Mouse (Mus musculus): ENCODE measurements around the gene Cwh43.
A peak's percentile ranks its signal among the peaks of the same experiment; 100 is the strongest.

The Cwh43 gene

DNA sequence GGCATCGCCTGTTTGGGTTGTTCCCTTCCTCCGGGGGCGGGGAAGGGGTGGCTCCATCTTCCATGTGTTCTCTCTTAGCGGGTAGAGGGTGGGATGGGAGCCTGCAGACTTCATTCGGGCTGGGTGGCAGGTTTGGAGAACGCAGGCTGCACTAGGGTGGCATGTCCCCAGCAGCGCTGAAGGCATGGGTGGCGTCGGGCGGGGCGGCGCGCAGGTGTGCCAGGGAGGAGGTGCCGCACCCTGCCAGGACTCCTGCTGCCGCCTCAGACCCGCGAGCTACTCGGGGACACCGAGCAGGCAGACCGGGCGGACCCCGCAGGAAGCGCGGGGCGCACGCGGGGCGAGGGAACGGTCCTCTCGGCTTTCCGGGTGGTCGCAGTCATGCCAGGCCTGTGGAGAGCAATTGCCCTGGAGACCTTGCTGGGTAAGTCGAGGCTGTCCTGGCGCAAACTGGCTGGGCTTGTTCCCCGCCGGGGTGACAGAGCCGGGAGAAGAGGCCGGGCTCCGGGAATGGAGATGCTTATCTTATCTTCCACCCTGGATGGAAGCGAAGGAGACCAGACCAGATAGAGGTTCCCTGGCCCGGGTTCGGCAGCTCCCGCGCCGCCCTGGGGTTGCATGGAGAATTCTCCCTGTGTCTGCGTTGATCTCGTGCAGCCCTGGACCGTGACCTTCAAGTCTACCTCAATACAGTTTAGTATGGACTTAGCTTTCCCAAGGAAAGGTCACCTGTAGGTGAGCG, at the start of gene Cwh43:
TSS of gene Cwh43 (plus strand) at position 95 of the 742 bp plus-strand sequence.
- no peak for DNase-seq (ENCODE audit: low read depth)

DNA sequence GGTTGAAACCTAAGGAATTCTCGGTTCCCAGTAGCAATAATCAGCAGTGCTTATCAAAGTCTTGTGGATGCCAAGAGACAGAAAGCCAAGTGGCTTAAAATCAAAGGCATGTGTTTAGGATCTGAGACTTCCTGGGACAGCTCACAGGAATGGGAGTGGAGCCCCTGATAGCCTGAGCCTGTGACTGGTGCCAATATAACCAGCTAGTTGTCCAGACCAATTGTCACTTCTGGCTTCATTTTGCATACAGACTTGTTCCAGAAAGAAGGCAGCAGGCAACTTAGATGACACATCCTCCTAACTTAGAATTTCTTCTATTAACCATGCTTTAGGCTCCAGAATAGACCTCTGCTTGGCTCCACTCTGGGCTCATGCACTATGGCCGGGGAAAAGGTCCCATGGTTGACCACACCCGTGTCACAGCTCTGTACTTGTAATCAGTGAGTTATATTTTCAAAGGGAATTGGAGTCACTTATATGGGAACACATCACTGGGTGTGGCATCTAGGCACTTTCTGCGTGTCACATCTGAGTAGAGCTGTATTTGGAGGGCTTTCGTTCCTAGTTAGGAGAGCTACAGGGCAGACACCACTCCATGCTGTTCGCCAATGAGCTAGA, 46.6 kb upstream of the Cwh43 start:
- no peak for DNase-seq (ENCODE audit: low read depth)

DNA sequence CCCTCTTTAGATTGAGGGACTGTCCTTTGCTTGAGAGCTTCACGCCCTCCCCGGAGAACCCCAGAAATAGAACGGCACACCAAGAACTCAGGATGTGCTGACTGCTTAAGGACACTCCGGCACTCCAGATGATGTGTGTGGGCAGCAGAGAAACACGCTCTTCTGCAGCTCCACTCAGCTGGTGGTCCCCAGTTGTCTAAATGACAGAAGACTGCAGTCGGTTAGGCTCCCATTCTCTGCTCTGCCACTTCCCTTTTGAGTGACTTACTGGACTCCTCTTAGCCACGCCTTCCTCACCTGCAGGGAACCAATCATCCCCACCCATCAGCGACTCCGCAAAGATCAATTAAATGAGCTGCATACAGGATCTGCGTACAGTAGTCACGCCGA, 46.1 kb upstream of the Cwh43 start:
- no peak for DNase-seq (ENCODE audit: low read depth)

DNA sequence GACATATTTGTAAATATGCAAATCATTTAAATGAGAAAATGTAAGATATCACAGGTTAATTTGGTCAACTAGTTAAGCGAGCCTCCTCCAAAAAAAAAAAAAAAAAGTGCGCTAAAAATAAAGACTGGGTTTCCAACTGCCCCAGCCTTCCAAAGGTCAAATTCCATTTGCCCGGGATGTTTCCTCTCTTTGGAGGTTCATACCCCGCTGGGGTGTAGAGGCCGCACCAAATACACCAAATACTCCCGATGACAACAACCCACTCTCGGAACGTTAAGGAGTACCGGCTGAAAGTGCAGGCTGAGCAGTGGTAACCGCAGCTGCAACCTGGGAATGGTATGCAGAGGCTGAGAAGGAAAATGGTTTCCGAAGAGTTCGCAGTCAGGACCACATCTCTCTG, 45.6 kb upstream of the Cwh43 start:
- DNase-seq (ENCODE audit: low read depth) = no peak

DNA sequence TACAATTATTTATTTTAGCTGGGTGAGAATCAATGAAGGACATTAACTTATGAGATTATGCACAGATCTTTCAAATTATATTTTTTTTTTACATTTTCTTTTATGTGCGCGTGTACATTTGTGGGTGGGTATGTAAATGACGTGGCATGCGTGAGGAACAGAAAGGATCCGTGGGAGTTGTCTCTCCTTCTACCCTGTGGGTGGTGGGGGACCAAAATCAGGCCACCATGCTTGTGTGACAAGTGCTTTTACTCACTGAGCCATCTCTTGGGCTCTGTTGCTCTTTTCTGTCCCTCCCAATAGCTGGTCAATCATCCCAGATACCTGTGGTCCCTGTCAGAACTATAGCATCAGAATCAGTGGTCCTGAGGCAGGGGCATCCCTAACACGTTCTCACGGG, 43.5 kb upstream of the Cwh43 start:
- no peak for DNase-seq (ENCODE audit: low read depth)

DNA sequence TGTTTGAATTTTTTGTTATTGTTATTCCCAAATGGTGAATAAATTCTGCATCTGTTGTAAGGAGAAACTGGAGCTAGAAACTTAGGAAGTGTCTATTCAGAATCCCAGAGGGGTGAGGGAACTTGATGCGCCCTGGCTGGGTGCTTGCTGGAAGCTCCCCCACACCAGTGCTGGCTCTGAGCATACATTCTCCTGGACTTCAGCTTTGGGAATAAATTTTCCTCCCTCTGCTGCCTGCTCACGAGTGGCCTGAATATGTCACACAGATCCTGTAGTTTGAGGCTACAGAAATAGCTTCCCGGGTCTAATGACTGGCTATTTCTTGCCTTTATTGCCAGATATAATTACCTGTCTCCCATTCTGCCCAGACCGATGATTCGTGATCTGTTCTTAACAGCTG, 43.1 kb upstream of the Cwh43 start:
- no peak for DNase-seq (ENCODE audit: low read depth)

DNA sequence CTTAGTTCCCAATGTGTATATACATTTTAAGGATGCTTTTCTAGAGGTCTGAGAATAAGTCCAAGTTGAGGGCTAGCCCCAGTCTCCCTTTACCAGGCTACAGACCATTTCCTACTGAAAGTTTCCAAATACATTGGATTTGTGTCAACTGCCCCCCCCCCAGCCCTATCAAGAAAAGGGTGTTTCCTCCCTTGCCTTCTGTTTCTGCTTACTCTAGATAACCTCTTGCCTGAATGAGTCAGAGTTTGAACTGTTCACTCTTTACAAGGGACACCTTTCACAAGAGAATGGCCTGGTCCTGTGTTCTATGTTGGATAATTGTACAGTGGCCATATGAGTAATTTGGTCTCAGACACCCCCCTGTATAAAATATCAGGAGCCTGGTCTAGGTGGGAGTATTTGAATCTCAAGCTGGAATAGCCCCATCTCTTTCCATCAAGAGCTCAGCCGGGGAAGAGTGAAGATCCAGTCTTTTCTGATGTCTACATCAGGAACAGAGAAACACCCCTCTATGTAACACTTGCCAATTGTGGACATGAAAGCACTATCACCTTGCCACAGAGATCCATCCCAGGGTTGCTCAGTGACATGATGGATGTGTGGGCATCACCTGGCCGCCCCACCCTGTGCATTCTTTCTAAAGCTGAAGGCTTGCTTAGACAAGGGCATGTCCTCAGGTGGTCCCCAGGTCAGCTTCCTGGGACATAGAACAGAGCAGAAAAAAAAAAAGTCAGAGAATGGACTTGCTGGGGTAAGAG, 41.6 kb upstream of the Cwh43 start:
- peak; percentile 27 for DNase-seq (ENCODE audit: low read depth)

DNA sequence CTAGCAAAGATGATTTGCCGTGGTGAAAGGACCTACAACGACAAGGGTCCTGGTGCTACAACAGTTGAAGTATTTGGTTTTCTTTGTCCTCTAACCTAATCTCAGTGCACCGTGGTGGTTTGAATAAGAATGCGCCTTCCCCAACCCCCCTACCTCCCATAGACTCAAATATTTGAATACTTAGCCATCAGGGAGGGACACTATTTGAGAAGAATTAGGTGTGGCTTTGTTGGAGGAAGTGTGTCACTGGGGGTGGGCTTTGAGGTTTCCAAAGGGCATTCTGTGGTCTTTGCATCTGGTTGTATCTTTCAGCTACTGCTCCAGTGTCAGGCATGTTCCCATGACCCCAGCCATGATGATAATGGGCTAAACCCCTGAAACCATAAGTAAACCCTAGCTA, 38.0 kb upstream of the Cwh43 start:
- DNase-seq (ENCODE audit: low read depth) = no peak

DNA sequence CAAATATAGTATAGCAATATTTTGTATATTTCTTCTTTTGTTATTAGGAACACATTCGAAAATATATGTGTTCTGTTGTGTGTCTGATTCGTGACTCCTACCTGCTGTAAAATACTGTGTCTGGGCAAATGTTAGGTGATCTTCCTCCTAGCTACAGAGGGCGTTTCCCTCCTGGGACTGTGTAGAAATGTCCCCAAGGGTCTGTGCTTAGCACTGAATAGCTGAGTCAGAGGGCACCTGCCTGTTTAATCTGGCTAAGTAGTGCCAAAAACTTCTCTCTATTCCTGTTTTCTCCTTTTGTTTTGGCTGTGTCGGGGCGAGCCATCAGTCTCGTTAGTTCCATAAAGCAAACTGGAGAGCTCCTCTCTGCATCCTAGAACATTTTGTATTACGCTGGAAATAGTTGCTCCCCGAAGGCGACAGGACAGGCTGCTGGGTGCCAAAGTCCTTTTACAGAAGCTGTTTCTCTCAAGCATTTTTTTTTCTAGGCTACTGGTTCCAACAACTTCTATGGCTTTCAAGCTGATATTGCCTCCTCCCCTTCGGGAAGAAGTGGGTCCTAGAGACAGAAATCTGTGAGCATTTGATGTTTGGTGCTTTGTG, 36.9 kb upstream of the Cwh43 start:
- DNase-seq (ENCODE audit: low read depth) = no peak

DNA sequence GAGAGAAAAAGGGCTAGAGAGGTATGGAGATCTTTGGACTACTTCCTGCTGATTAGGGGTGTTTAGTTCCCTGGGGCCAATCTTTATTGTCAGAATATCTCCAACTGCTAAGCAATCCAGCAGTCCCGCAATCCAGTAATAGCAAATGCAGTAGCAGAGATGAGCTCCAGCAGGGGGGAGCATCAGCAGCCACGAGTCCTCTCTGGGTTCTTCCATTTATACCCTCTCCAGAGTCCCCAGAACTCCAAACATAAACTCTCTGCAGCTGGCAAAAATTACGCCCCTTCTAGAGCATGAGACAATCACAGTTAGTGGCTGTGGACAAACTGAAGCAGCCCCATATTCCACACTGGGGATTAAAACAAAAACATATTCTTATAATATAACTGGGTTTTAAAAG, 36.1 kb upstream of the Cwh43 start:
- DNase-seq (ENCODE audit: low read depth) = no peak

DNA sequence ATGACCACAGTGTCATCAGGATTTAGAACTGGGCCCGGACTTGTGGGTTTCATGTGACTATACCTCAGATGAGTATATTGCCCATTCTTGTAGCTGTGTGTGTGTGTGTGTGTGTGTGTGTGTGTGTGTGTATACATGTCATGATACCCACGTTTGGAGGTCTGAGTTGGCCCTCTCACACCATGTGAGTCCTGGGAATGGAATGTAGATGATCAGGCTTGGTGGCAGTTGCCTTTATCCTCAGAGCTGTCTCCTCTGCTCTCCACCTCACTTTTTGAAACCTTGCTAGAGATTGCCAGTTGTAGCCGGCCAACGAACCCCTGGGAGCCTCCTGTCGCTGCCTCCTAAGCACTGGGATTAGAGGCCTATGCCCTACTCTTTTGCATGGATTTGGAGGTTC, 33.3 kb upstream of the Cwh43 start:
- DNase-seq (ENCODE audit: low read depth) = peak; percentile 21

DNA sequence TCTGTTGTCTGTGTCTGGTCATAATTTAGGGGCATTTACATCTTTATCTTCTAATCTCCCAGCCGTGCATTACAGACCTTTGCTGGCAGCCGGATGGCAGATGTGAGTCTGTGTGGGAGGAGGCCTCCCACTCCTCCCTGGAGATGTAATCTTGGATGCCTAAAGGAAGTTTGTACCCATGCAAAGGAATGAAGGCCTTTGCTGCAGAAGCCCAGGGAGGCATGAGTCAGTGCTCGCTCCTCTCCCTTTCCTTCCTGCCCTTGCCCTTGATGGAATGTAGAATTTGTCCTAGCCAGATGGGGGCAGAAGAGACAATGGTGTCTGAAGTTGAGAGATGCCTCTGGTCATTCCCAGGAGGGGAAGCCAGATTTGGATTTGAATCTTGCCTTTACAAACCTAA, 32.7 kb upstream of the Cwh43 start:
- peak; percentile 67 for DNase-seq (ENCODE audit: low read depth)

DNA sequence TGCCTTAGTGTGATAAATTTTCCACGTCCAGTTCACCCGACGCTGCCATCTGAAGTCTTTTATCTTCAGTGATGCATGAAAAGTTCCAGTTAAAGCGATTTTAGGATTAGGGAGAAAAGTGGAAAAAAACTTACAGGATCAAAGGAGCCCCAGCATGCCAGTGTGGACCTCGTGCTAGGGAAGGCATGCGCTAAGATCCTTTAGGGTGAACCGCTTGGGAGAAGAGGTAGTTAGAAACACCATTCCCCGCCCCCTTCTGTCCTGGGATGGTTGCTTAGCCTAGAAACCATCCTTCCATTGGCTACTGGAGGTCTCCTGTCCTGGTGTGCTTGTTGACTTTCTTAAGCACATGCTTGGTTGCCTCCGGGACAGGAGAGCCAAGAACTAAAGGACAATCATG, 29.8 kb upstream of the Cwh43 start:
- DNase-seq (ENCODE audit: low read depth) = no peak

DNA sequence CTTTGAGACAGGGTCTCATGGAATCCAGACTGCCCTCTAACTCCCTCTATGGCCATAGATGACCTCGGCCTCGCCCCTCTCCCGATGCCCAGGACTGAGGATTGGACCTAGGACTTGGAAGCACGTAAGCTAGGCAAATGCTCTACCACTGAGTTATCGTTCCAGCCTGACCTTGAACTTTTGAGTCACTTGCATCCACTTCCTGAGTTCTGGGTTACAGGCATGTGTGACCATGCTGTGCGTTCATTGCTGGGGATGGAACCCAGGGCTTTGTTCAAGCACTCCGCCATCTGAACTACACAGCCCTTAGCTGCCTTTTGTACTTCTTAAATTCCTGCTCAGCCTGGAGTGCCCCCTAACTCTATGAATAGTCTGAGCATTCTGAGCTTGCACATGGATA, 29.4 kb upstream of the Cwh43 start:
- DNase-seq (ENCODE audit: low read depth) = no peak

DNA sequence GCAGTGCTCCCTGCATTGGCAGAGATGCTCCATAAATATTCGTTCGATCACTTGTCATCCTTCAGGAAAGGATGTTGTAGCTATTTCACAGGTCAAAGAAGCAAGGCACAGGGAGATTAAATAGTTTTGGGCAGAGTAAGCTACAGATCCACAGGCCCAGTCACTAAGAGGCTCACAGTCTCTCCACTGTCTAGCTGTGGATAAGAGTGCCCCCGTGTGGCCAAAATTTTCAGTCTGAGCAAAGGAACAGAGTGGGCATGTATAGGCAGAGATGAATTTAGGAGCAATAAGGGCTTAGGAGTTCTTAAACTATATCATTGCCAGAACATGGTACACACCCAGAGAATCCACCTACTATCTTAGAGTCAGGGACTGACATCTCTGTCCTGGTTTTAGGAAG, 26.0 kb upstream of the Cwh43 start:
- peak; percentile 94 for DNase-seq (ENCODE audit: low read depth)

DNA sequence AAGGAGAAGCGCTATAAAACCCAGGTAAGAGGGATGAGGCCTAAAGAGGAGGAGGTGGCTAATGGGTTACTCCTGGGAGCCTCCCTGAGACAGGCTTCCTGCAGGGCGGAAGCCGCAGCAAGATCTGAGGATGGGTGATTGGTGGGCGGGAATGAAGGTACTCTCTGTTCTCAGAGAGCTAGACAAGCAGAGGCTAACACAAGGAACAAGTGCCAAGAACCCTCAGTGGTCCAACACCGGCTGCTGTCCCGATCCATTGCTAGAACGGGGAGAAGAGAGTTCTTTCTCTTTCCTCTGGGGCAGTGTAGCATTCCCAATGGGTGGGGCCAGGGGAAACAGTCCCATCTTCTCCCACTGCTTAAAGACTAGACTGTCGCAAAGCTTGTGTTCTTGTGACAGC, 25.0 kb upstream of the Cwh43 start:
- no peak for DNase-seq (ENCODE audit: low read depth)

DNA sequence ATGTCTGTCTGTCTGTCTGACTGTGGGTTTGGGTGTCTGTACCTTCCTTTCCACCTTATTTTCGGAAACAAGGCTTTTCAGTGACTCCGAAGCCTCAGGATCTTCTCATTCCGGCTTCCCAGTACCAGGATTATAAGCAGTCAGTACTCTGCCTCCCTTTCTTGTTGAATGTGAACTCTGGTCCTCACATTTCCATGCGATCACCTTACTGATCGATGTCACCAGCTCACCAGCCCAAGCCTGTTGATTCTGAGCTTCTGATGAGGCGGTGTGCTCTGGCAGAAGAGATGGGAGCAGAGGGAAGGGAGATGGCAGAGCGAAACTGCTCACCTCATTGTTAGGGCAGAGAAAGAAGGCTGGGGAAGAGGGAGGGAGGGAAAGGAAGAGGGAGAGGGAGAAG, 24.4 kb upstream of the Cwh43 start:
- DNase-seq (ENCODE audit: low read depth) = no peak

DNA sequence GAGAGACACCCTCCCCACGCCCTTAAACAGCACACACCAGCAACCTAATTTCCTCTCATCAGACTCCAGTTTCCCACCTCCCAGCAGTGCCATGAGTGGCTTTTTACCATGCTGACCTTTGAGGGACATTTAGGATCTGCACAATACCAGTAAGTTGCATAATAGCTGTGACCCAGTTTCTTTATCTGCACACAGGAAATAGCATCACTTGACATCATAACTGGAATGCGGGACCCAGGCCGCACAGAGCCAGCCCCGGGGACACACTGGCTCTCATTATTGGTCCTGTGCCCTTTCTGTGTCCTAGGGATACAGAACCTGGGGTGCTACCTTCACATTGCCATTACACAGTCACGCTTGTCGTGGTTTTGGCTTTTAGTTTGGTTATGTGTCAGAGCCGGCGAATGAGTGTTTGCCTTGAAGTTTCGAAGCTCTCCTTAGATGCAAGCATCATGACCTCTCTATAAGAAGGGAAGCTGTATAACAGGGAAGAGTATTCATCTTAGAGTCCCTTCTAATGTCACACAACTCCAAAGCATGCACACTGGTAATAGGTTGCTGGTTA, 23.8 kb upstream of the Cwh43 start:
- no peak for DNase-seq (ENCODE audit: low read depth)

DNA sequence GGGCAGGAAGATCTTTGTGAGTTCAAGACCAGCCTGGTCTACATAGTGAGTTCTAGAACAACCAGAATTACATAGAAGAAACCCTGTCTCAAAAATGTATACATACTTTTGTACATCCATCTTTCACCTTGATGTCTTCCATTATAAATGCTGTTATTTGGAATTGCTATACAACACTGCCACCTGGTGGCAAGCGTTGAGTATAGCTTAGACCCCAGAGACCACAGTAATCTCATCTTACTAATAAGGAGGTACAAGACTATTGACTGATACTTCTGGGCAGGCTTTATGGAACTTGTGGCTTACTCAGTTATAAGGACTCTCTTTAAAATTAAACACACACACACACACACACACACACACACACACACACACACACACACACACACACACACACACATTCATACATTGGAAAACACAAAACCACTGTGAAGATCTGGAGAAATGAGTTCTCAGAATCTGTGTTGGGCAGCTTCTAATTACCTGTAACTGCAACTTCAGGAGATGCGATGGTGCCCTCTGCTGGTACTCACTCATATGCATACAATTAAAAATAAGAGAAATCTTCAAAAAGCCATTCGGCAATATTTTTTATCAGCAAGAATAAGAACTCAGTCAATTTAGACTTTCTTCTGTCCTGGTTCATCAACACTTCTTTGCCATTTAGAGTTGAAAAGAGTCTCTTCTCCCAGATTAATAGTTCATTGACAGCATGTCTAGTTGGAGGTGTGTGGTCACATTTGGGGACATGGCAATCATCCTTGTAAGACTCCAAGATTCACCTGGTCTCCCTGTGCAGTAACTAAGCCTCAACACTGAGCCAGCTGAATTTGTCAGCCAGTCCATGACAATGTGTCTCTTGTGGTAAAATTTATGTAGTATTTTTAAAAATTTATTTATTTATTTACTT, 22.9 kb upstream of the Cwh43 start:
- DNase-seq (ENCODE audit: low read depth) = peak; percentile 90

DNA sequence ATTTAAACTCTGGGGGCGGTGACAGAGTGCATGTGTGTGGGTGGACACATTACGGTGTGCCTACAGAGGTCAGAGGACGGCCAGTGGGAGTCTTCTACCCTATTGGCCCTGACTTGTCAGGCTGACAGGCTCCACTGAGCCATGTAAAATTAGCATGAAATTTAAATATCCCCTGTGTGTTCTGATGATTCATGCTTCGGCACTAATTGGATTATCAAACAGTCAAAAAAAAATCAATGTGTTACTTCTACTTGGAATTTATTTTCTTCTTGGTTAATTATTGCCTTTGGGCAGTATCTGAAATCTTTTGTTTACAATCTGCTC, 22.3 kb upstream of the Cwh43 start:
- no peak for DNase-seq (ENCODE audit: low read depth)

DNA sequence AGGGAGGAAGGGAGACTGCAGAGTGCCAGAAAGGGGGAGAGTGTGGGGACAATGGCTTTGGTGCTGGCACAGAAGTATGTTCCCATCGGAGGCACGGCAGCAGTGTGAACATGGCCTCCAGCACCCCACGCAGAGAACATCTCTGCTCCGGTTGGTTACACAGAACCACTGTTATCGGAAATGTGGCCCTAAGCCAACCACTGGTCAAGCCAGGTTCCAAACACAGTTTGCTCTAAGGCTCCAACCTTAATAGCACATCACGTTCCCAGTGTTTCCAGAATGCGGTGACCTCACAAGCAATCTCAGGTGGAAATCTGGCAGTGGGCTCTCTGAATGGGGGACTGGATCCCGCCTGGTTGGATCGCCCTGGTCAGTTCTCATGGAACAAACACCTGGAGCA, 12.8 kb upstream of the Cwh43 start:
- no peak for DNase-seq (ENCODE audit: low read depth)

Measured in NIH3T3 (cell line).